In genomic region chr10:59292558-59292957, GRCm38 (mm10) we compare ENCODE assay signal across 9 mouse cellular contexts. TPM values are rescaled to one million over a fixed set of nuclear protein-coding genes. Genes with fewer than 3 reads are reported as not detected.
DNase-seq lines count a peak whose midpoint lies in the region; ATAC-seq and TF ChIP-seq lines count a peak whose summit lies in the region.
"Had no signal": no experiment of that assay in that cellular context is flagged by ENCODE, and none has a peak within 500 bp of the region (broad histone marks: within the 10 kb centered on the region; RNA-seq: fewer than 3 reads in every experiment).

No protein-coding gene starts in this region.

- TF ChIP-seq POLR2A in embryonic fibroblast, embryonic 13.5 days (IDR thresholded peaks at IDR 0.05; ENCODE audit: low read depth, low read length) = no peak

- peak; percentile 72 for DNase-seq in CD4-positive helper T cell, adult 2 months (ENCODE audit: low read depth, low spot score)
- DNase-seq in adrenal gland, postnatal 36 days = peak; percentile 81
- DNase-seq in heart, postnatal 25 days (ENCODE audit: low spot score) = peak; percentile 36
- DNase-seq in kidney, postnatal 4 days = peak; percentile 87 to 91
- DNase-seq in lung, adult 18-20 months = peak; percentile 77 to 83
- DNase-seq in telencephalon, adult 2 months (ENCODE audit: low read depth, low spot score) = peak; percentile 47

- no peaks in the 10 kb centered on the region for H3K27me3 ChIP-seq in neural tube, embryonic 14.5 days (ENCODE audit: control insufficient read depth, insufficient read depth, low read length)
- H3K27me3 ChIP-seq: embryonic facial prominence, embryonic 12.5 days had no signal

- H3K27ac ChIP-seq in embryonic fibroblast, embryonic 13.5 days (ENCODE audit: insufficient read depth, low read length) = no peak overlapping the region
- no peak overlapping the region for H3K27ac ChIP-seq in neural tube, embryonic 14.5 days (ENCODE audit: low read depth, low read length)
- H3K27ac ChIP-seq: embryonic facial prominence, embryonic 12.5 days had no signal

- intact Hi-C loops in heart, postnatal 25 days (cut with DNase I) = loop anchor here (1.0 to 5.0 kb wide), 4 partner anchors 70 to 480 kb away; partner anchors contain the start of gene Sh3rf3

- no peak overlapping the region for H3K9ac ChIP-seq in neural tube, embryonic 14.5 days (replicated peaks; ENCODE audit: low read depth, low read length)
- H3K9ac ChIP-seq: embryonic facial prominence, embryonic 12.5 days had no signal

- H3K4me1 ChIP-seq in embryonic fibroblast, embryonic 13.5 days (ENCODE audit: control insufficient read depth, insufficient read depth, low read length) = no peaks in the 10 kb centered on the region
- no peaks in the 10 kb centered on the region for H3K4me1 ChIP-seq in neural tube, embryonic 14.5 days (ENCODE audit: control insufficient read depth, insufficient read depth, low read length)
- H3K4me1 ChIP-seq: embryonic facial prominence, embryonic 12.5 days had no signal

- peak; percentile 82 for ATAC-seq in neural tube, embryonic 14.5 days (ENCODE audit: low read depth)

- no peak overlapping the region for H3K4me2 ChIP-seq in neural tube, embryonic 14.5 days (ENCODE audit: low read depth, low read length)
- H3K4me2 ChIP-seq: embryonic facial prominence, embryonic 12.5 days had no signal

- TF ChIP-seq CTCF in embryonic fibroblast, embryonic 13.5 days (IDR thresholded peaks at IDR 0.05; ENCODE audit: borderline replicate concordance, insufficient read depth, low read length) = peak; percentile 82

- H3K4me3 ChIP-seq in embryonic fibroblast, embryonic 13.5 days (ENCODE audit: insufficient read depth, low read length) = no peak overlapping the region
- H3K4me3 ChIP-seq in neural tube, embryonic 14.5 days (ENCODE audit: low read depth, low read length) = no peak overlapping the region
- H3K4me3 ChIP-seq: embryonic facial prominence, embryonic 12.5 days had no signal

- H3K36me3 ChIP-seq in neural tube, embryonic 14.5 days (ENCODE audit: control insufficient read depth, insufficient read depth, low read length) = no peaks in the 10 kb centered on the region
- H3K36me3 ChIP-seq: embryonic facial prominence, embryonic 12.5 days had no signal

- H3K9me3 ChIP-seq in neural tube, embryonic 14.5 days (ENCODE audit: control insufficient read depth, low read length) = no peaks in the 10 kb centered on the region
- H3K9me3 ChIP-seq: embryonic facial prominence, embryonic 12.5 days had no signal

- 32% methylated on average over 4 of the region's 4 CpGs for WGBS in neural tube, embryonic 14.5 days

RNA-seq across cellular contexts. Expression of gene P4ha1, which starts 30.5 kb away (rescaled TPM):
- 10 to 100 TPM; 31.1 to 73.6 TPM for total RNA-seq in adrenal gland, postnatal 36 days (2021)
- polyA plus RNA-seq in embryonic fibroblast, embryonic 13.5 days (2011; ENCODE audit: insufficient read length, low read depth, missing spikeins) = 209 and 226 TPM in 2 replicates
- total RNA-seq in heart, postnatal 25 days (2021) = 10 to 100 TPM; 36.6 to 51.2 TPM
- polyA plus RNA-seq in neural tube, embryonic 14.5 days (2014; fragmentation: Nextera tagmentation; extraction: Ambion mirVana) = 18.2 and 28.4 TPM in 2 replicates

Comparison
In these comparisons a context has a peak if more than half of its experiments do, and no peak if none do; other contexts are left out.
1. DNase-seq: peak in every context shown above with its lines; median percentile 89 in kidney, postnatal 4 days; 81 in adrenal gland, postnatal 36 days; 80 in lung, adult 18-20 months; 72 in CD4-positive helper T cell, adult 2 months; 47 in telencephalon, adult 2 months; 36 in heart, postnatal 25 days.